Mouse (Mus musculus) skeletal muscle tissue, adult 2 months (tissue): Measurements from ENCODE around the gene Nedd9.
"Not testable (repeated sequence)": the region's sequence is repeated elsewhere in the genome, so short reads cannot be mapped to it uniquely, and the experiment has no call there.

Experiments
- DNase-seq: peaks from one replicate; pipeline ENCODE4 v3.0.0-alpha.2; 2012; ENCODE audit warnings: low read depth, low spot score

Nedd9 gene

DNA sequence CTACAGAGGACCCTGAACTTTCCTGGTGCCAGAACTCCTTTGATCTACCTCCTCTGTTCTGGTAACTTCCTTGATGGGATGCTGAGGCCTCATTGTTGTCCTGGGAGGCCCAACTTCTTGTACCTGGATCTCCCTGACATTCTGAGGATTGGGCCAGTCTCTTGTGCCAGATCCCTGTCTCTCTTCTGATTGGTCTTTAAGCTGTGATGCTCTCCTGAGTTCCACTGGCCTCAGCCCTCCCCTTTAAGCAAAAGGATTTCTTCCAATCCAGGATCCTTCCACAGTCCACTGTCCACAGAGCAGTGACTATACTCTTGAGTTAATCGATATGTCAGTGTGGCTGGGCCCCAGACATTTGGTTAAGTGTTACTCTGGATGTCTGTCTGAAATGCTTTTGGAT is 112.3 kb downstream of the Nedd9 start:
- no peak for DNase-seq

DNA sequence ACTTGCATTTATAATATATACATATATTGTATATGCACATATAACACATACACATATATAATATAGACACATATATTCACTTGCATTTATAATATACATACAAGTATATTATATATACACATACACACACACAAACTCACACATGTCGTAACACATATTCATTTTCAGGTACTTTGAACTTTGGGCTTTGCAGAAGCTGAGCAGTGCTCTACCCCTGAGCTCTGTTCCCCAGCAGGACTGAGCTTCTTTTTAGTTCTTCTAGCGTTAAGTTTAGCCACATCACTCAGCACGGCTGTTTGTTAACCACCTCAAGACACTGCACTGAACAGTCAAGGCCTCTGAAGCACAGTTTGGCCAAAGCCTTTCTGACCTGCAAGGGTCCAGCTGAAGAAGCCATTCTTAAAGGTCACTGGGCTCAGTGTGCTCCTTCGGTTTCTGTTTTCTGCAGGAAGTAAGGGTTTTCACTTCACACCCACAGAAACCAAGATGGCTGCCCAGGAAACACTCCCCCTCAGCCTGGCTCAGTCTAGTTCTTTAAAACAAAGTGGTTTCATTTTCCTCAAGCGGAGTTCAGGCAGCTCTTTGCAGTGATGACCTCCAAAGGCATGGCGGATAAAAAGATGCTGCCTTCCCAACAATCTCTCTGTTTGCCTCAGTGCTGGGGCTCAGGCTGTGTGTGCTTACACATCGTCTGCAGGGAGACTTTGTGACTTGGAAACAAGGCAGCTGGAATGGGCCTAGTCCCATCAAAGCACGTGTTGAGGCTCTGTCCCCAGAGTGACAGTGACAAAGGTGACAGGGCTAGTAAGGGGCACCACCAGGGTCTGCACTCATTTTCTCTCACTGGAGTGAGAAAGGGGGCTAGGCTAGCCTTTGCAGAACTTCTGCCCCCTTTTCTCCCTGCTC is 114.4 kb downstream of the Nedd9 start:
- no peak for DNase-seq

DNA sequence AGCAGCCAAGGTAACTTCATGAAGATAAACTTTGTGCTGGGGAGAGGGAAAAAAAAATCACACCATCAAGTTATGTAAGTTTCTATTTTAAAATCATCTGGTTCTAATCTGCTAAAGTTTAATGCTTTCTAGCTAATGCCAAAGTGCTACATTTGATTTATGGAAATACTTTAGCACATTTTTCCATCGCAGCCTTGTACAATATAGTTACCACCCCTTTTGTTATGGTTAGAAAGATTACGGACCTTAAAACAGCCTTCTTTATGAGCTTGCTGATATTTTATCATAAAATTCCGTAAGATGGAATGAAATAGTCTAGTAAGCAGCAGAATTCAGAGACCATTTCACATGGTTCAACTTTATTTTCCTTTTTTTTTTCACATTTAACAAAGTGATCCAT is 115.6 kb downstream of the Nedd9 start:
- no peak for DNase-seq

DNA sequence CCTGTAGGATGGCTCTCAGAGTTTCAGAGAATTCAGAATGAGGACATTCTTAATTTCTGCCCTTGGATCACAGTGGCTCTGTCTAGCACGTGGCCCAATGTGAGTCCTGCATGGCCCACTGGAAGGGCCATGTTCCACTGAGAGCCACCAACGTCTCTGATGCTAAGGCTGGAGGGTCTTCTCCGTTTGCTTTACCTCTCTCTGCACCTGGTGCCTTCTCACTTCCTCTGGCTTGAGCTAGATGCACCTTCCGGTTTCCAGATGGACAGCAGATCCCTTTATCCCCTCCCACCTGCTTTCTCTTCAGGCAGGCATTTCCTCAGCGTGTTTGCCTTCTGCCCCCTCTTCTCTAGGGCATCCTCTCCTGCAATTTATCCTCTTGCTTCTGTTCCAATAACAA is 118.5 kb downstream of the Nedd9 start:
- DNase-seq, result no peak

DNA sequence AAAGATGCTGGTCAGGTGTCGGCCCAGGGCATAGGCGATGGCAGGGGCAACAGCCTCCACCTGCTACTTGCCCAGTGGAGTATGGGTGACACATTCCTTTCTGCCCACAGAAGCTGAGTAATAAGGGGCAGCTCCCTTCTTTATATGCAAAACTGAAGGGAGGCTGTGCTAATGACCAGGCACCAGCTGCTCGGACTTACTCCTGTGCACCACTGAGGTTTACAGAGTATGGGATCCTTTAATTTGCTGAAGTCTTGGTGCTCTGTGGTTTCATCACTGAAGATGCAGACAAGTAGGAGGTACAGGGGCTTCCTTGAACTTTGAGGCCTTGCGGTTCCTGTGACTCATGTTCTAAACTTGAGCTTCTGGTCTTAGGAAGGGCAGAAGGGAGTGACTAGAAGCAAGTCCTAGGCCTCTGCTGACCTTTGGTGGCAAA is 120.0 kb downstream of the Nedd9 start:
- DNase-seq, result no peak

DNA sequence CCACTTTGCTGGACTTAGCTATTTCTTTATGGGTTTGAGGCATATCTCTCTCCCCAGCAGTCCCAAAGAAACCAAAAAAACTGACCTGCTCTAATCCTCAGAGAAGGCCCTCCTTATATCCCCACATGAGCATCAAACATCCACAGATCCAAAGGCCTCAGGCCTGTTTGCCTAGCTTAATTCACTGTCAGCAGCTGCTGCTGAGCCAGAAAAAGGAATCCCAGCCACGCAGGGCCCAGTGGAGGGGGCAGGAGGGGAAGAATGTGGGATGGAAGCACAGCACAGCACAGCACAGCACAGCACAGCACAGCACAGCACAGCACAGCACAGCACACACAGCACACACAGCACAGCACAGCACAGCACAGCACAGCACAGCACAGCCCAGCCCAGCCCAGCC is 120.6 kb downstream of the Nedd9 start:
- DNase-seq, result not testable (repeated sequence)

DNA sequence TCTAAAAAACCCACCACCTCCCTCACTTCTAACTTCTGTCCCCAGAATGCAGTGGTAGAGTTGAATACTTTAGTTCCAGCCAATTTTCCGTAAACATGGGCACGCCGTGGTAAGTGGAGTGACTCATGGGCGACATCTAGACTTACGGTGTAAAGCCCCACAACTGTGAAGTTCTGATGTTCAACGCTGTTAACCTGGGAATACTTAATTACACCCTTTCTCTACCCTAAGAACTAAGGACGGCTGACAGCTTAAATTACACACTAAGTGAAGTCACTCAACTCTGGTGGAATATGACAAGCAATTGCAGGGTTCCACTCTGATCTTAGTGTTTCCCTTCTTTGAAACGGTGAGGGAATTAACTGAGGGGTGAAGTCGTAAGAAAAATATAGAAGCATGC is 122.9 kb downstream of the Nedd9 start:
- DNase-seq, result no peak

DNA sequence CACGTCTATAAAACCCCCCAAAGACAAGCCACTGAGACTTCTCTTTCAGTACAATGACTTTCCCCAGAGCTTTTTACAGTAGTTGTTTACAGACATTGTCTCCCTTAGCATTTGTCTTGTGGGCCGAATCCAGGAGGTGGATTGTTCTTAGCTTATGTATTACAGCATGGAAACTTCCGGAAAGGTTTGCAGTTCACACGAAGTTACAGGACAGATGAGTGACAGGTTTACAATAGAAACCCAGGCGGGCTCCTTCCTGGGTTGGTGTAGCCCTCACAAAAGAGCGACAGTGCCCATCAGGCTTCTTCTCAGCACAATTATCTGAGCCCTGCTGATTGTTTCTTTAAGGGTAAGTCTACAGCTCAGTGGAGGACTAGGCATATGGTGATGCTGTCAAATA is 124.3 kb downstream of the Nedd9 start:
- no peak for DNase-seq

DNA sequence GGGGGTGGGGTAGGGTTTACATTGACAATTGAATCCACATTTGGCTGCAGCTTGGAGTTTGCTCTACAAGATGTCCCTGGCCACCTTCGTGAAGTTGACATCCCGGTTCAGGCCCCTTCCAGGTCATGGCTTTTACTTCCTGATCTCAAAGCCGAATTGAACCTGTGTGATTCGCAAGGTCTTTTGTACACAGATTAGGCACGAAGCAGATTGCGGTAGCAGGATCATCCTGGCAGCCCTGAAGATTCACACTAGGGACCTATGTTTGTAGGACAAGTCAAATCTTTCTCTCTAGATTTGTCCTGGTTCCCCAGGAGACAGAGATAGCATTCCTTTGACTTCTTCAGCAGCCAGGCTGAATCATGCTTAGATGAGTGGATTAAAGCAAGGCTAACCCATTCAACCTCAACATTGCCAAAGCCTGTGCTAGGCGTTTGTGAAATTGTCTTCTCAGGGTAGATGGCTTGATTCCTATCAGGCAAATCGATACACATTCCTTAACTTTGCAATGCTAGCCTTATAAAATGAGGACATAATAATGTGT is 126.8 kb downstream of the Nedd9 start:
- DNase-seq, result no peak

DNA sequence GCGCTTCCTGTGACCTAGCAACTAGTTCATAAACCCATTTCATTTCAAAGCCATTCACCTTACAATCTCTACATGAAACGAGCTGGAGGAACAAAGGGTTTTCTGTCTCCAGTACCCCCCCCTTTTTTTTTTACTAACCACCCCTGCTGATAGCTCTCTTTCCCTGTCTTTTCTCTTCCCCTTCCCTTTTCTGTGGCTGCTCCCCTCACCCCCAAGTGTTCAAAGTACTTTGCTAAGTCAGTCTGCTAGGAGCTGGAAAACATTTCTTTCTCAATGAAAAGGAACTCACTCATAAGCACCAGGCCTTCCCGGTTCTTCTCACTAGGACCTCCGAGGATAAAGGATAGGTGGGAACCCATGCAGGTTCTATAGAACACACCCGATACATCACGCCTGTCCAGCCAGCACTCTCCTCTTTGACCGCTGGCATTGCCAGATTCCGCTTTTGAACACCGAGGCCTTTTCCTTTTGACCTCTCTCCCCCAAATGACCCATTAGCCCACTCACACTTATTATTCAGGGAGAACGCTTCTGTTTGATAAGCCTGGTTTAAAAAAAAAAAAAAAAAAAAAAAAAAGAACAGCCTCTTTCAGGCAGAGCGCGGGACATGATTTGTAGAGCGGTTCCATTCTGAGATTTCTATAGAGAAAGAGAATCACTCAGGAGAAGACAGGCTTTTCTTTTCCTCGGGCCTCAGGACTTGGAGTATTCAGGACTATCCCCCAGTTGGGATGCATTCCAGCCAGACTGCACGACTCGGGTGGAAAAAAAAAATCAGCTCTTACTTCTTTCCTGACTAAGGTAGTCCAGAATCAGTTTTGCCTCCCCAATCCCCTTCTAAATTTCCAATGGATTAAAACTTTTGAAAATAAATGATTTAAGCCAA is 127.6 kb downstream of the Nedd9 start:
- no peak for DNase-seq

DNA sequence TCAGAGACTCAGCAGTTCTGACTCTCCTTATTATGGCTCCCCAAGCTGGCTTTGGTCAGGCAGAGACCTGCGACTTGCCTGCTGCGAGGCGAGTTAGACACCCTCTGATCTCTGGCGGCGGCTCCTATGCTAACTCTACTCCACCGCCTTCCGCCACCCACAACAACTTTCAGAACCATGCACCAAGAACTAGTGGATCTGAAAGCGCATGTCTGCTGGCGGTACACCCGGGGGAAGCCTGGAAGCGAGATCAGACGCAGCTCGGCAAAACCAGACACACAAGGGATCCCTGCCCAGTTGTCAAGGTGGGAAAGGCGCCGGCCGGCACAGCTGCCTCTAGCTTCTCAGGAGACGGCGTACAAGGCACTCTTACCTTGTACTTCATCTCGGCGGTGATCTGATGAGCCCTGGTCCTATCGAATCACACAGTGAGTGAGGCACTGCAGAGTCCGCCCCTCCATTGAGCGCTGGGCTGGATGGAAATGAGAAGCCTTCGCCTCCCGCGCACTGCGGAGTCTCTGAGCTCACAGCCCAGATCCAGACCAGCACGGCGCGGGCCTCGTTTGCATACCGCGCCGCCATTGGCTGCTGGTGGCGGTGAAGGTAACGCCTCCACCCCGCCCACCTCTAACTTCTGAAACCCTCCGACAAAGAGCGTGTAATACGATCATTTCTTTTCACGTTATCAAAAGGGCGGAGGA is 128.5 kb downstream of the Nedd9 start:
- DNase-seq, result peak; percentile 85

DNA sequence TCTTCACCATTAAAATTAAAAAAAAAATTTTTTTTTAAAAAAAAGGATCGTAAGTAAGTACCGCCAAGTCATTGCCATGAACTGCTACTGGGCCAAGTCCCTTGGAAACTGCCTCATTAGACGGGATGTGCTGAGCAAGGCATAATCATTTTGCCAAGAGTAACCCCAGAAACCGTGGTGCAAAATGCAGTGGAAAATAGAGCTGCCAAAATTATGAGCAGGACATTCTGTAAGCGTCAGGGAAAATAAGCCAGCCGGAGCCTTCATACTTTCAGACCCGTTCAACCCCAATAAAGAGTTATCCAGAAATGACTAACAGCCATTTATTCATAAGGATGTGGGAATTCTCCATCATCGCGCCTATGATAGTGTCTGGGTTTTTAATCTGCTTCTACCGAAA is 129.2 kb downstream of the Nedd9 start:
- DNase-seq, result no peak

DNA sequence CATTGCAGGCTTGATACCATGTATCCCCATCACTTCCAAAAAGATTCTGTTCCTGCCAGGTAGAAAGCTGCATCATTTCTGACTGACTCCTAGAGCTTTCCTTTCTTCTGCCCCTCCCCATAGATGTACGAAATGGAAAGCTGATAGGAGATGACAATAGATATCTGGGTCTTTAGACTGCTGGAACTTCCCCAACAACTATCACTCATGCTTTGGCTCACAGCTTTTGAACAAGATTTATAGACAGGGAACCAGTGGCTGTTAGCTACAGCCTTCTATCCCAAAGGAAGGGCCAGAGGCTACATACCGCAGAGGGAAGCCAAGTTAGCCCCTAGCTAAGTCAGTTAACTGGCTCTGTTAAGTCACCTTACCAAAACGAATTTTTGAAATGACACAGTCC is 129.6 kb downstream of the Nedd9 start:
- no peak for DNase-seq

DNA sequence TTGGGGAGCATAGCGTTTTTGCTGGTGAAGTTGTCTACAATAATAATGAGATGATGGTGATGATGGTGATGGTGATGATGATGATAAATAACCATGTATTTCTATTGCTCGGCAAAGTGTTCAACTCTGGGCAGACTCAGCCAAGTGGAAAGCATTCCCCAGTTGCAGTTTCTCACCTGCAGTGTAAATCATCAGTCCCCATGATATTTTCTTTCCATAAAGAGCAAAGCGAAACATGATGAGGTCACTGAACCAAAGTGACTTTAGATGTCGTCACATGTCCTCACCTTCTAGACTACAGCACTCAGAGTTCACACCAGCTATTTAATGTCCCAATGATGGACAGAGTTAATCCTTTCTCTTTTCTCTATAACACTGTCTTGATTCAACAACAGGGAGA is 130.0 kb downstream of the Nedd9 start:
- no peak for DNase-seq

DNA sequence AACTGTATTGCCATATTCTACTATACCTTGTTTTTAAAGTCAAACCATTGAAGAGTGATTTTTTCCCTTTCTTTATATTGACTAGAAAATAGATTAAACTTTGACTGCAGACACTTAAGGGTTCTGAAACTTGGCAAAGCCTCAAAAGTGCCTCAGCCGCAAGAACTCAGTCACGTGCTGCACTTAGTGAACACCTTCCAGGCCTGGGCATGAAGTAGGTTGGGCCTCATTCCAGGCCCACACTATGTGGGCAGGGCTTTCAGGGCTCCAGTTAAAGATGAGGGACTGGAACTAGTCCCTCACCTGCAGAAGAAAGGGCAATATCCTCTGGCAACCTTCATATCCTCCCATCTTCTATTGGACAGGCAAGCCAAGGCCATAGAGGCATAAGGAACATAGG is 131.6 kb downstream of the Nedd9 start:
- no peak for DNase-seq

DNA sequence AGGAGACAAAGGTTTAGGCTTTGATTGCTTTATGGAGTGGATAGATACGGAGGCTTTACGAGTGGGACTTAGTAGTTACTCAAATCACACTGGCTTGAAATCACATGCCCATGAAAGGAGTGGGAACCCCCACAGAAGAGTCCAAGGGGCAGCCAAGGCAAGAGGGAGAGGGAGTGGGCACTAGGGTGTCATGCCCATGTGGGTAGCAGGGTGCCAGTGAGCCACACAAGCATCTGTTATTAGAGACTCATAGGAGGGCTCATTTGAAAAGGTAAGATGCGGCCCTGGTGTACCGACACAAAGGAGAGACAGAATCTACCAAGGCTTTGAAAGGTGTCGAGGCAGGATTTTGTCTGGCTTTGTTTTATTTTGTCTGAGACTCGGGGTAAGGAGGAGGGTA is 132.6 kb downstream of the Nedd9 start:
- DNase-seq, result no peak

DNA sequence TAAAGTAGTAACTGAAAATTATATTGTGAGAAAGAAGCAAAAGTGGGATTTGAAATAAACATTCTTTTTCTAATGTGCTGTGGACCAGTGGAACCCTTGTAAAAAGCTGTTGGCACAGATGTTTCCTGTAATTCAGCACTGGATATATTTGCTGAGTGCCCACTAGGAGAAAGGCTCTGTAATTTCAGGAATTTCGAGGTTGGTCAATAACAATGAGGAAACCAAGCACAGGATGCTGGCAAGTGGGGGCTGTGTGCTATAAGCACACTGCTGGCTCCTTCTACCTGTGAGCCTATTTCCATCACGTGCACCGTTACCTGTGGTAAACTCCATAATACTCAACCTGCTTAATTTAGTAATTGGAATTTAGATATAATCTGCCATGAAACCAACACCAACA is 133.5 kb downstream of the Nedd9 start:
- no peak for DNase-seq

DNA sequence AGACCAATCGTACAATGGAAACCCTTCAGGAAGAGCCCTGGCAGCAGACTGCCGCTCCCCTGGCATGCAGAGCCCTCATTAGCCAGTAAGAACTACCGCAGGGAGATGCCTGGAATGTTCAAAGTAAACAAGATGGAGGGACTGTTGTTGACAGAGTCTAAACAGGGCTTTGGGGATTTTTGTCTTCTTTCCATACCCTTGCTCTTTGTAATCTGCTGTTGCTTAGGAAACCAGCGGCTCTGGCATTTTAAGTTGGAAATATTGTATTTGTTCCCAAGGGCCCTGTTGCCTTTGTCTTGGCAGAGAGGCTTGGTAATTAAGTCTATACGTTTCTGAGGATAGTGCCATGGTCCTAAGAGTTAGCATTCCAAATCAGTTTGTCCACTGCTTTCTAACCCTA is 134.8 kb downstream of the Nedd9 start:
- no peak for DNase-seq

DNA sequence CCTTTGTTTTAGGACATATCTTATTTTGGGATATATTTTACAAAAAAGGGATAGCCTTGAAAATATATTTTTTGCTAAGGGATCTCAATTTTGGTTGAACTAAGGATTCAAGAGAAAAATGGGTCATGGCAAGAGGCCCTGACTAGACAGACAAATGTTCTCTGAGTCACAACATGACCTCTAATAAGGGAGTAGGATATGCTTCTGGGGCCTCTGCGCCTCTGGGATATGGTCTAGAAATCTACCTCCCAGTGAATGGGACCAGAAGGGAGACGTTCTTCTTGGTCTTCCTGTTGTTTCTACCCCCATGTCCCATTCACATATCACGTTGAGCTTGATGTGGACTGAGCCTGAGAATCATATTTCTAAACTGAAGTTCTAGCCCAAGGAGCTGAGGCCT is 136.6 kb downstream of the Nedd9 start:
- no peak for DNase-seq

DNA sequence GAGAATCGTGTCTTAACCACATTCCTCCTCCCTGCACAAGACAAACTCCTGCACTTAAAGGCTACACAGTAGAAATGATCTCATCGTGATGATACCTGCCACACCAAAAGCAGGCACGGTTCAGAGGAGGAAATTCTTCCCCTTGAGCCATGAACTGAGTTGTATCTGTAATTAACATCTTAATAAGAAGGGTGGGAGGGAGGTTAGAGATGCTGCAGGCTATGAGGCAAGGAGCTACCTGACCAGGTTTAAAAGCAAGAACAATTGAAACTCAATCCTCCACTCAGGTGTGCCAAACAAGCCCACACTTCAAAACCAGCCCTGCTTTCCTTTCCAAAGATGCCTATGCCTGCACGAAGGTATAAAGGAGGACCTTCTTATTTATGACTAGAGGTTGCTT is 137.4 kb downstream of the Nedd9 start:
- no peak for DNase-seq

DNA sequence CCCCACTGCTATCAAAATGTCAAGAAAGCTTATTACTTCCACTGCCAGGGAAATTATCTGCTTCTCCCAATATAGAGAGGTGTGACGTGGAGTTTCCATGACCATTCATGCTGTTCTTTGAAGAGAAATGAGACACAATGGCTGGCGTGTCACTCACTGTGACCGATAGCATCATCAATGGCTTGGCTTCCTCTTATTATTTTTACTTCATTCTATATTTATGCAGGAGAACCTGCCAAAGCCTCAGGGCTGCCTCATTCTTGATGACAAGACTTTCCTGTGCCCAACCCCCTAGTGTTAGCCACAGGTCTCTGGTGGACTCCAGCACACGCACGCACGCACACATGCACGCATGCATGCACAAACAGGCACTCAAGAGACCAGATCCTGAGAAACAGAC is 141.4 kb downstream of the Nedd9 start:
- peak; percentile 41 for DNase-seq

DNA sequence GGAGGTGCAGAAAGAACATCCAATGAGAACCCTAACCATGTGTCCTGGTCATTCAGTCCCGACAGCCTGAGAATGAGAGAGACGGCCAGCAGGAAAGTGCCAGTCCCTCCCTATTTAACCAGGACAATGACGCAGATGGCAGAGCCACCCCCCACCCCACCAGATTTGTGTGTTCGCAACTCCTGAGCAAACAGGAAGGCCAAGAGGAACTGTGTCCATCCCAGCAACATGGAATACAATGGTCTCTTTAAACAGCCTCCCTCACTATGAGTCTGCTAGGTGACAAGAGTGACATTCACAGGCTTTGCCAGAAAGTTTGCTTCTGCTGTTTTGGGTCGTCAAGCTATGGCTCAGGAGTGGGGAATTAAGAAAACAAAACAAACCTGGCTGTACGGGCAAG is 141.9 kb downstream of the Nedd9 start:
- no peak for DNase-seq
